Mouse (Mus musculus) midbrain, embryonic 14.5 days (tissue): Measurements from ENCODE around the gene Olfr1340. TPM values are rescaled to one million over a fixed set of nuclear protein-coding genes. Genes with fewer than 3 reads are reported as not detected.
A peak's percentile ranks its signal among the peaks of the same experiment; 100 is the strongest.

Experiments used
- ATAC-seq: fragments of 200-750 bp; cut with Nextera tagmentation; 2 replicates; pipeline ENCODE4 v1.8.0; 2017; ENCODE audit warnings: moderate number of reproducible peaks, moderate library complexity; ENCODE audit not compliant: low FRiP score, low TSS enrichment
- DNase-seq: peaks from one replicate; pipeline ENCODE4 v3.0.0-alpha.2; 2015
- H3K27ac ChIP-seq: fragments of 300-500 bp; sonication (generic); replicated peaks from 2 replicates; pipeline ENCODE4 v1.5.1; 2014; ENCODE audit warnings: mild to moderate bottlenecking, low read depth, low read length, moderate library complexity
- H3K27me3 ChIP-seq: fragments of 300-500 bp; sonication (generic); 2 replicates; pipeline ENCODE4 v1.6.1; 2014; ENCODE audit warnings: low read length, control low read depth, mixed read lengths; ENCODE audit not compliant: control insufficient read depth, insufficient read depth
- H3K36me3 ChIP-seq: fragments of 300-500 bp; sonication (generic); 2 replicates; pipeline ENCODE4 v1.6.1; 2014; ENCODE audit warnings: low read length, control low read depth; ENCODE audit not compliant: control insufficient read depth, insufficient read depth
- H3K4me1 ChIP-seq: fragments of 300-500 bp; sonication (generic); 2 replicates; pipeline ENCODE4 v1.6.1; 2014; ENCODE audit warnings: mild to moderate bottlenecking, antibody characterized with exemption, low read length, control low read depth; ENCODE audit not compliant: control insufficient read depth, insufficient read depth
- H3K4me2 ChIP-seq: fragments of 300-500 bp; sonication (generic); 2 replicates; pipeline ENCODE4 v1.6.1; 2014; ENCODE audit warnings: mild to moderate bottlenecking, low read length, moderate library complexity
- H3K4me3 ChIP-seq: fragments of 300-500 bp; sonication (generic); replicated peaks from 2 replicates; pipeline ENCODE4 v1.5.1; 2014; ENCODE audit warnings: low read depth, low read length
- H3K9ac ChIP-seq: fragments of 300-500 bp; sonication (generic); replicated peaks from 2 replicates; pipeline ENCODE4 v1.6.1; 2014; ENCODE audit warnings: mild to moderate bottlenecking, low read length, moderate library complexity
- H3K9me3 ChIP-seq: fragments of 300-500 bp; sonication (generic); 2 replicates; pipeline ENCODE4 v1.6.1; 2016; ENCODE audit warnings: low read length, control low read depth, mixed read lengths; ENCODE audit not compliant: control insufficient read depth
- WGBS: fragments of 180-500 bp; shearing (Covaris S2); extraction: QIAGEN DNeasy Blood & Tissue Kit; methylation state at CpG from one replicate; pipeline ENCODE4 v1.1.7; 2014; 5-methylcytosine and 5-hydroxymethylcytosine counted together
- polyA plus RNA-seq: library from polyadenylated mRNA; unstranded; fragments of >200 nt; fragmentation: Nextera tagmentation; extraction: Ambion mirVana; gene quantifications from 2 replicates; pipeline ENCODE4 v1.2.1, GENCODE M21; 2014

The Olfr1340 gene
- polyA plus RNA-seq, 1 experiment from 2014 or later: not detected

GRCm38 (mm10) chr4:118739574-118739973, 19.6 kb downstream of the Olfr1340 start:
- Histone ChIP-seq H3K9ac (no peak overlapping the region), H3K4me3 (no peak overlapping the region), H3K27me3 (no peaks in the 10 kb centered on the region), H3K27ac (no peak overlapping the region), H3K4me2 (no peak overlapping the region), H3K9me3 (no peaks in the 10 kb centered on the region), H3K36me3 (no peaks in the 10 kb centered on the region), H3K4me1 (no peaks in the 10 kb centered on the region)
- DNase-seq (no peak), ATAC-seq (no peak)
- 52% methylated on average over 3 of the region's 3 CpGs for WGBS

- ATAC-seq: no peak
- H3K36me3 ChIP-seq: no peaks in the 10 kb centered on the region
- no peaks in the 10 kb centered on the region for H3K4me1 ChIP-seq
- no peaks in the 10 kb centered on the region for H3K27me3 ChIP-seq
- H3K4me3 ChIP-seq: no peak overlapping the region
- 4% methylated on average over 11 of the region's 11 CpGs for WGBS
- H3K9ac ChIP-seq: no peak overlapping the region
- no peak overlapping the region for H3K27ac ChIP-seq
- DNase-seq: peak; percentile 0
- 0 out of 2 replicates have a peak, but pooled peaks cover 1% of the 10 kb centered on the region for H3K9me3 ChIP-seq
- peak overlapping the region; percentile 19 for H3K4me2 ChIP-seq
Observed at GRCm38 (mm10) chr4:118740988-118741698, 21.2 kb downstream of the Olfr1340 start.

- H3K4me2 ChIP-seq: peak overlapping the region; percentile 19
- peak; percentile 12 for DNase-seq
- H3K9ac ChIP-seq: no peak overlapping the region
- no peak for ATAC-seq
- no peaks in the 10 kb centered on the region for H3K4me1 ChIP-seq
- H3K27me3 ChIP-seq: no peaks in the 10 kb centered on the region
- WGBS: 2% methylated on average over 16 of the region's 16 CpGs
- H3K36me3 ChIP-seq: no peaks in the 10 kb centered on the region
- H3K4me3 ChIP-seq: no peak overlapping the region
- H3K27ac ChIP-seq: no peak overlapping the region
- H3K9me3 ChIP-seq: 0 out of 2 replicates have a peak, but pooled peaks cover 5% of the 10 kb centered on the region
Observed at GRCm38 (mm10) chr4:118741881-118742280, 21.9 kb downstream of the Olfr1340 start.

- ATAC-seq (no peak), DNase-seq (no peak)
- H3K4me2 ChIP-seq: no peak within 1 kb of the TSS
- no peaks in the 10 kb centered on the region for H3K9me3 ChIP-seq
- no peak within 1 kb of the TSS for H3K27ac ChIP-seq
- no peaks in the 10 kb centered on the region for H3K27me3 ChIP-seq
- no peak within 1 kb of the TSS for H3K9ac ChIP-seq
- no peak within 1 kb of the TSS for H3K4me3 ChIP-seq
- no peaks in the 10 kb centered on the region for H3K36me3 ChIP-seq
- no peaks in the 10 kb centered on the region for H3K4me1 ChIP-seq
- 85% methylated on average over 1 of the region's 1 CpGs for WGBS
Observed at GRCm38 (mm10) chr4:118758637-118759036, 38.7 kb downstream of the Olfr1340 start, which contains the start of gene Olfr1338. TSS of gene Olfr1338 (minus strand) at chr4:118758737.

Other genes with a start within 250 kb of the Olfr1340 start
- 8.1 and 12.0 TPM in 2 replicates for gene Tie1, start 230.1 kb upstream of the Olfr1340 start, polyA plus RNA-seq
- not detected in 2 replicates for gene 2610528J11Rik, start 193.1 kb upstream of the Olfr1340 start, polyA plus RNA-seq
- not detected in 2 replicates for gene Tmem125, start 176.1 kb upstream of the Olfr1340 start, polyA plus RNA-seq
- gene Cfap57, start 99.4 kb upstream of the Olfr1340 start, polyA plus RNA-seq: 1.3 and 1.8 TPM in 2 replicates
- 106 and 117 TPM in 2 replicates for gene Ebna1bp2, start 99.3 kb upstream of the Olfr1340 start, polyA plus RNA-seq
- gene Olfr62, start 61.2 kb upstream of the Olfr1340 start, polyA plus RNA-seq: not detected in 2 replicates
- not detected in 2 replicates for gene Olfr1342, start 27.4 kb upstream of the Olfr1340 start, polyA plus RNA-seq
- not detected in 2 replicates for gene Olfr1341, start 16.6 kb upstream of the Olfr1340 start, polyA plus RNA-seq
- not detected in 2 replicates for gene Olfr1339, start 12.0 kb downstream of the Olfr1340 start, polyA plus RNA-seq
- not detected in 2 replicates for gene Olfr1338, start 38.6 kb downstream of the Olfr1340 start, polyA plus RNA-seq
- gene Olfr1337, start 62.4 kb downstream of the Olfr1340 start, polyA plus RNA-seq: not detected in 2 replicates
- not detected in 2 replicates for gene Olfr1335, start 89.8 kb downstream of the Olfr1340 start, polyA plus RNA-seq
- not detected in 2 replicates for gene Olfr1333, start 116.1 kb downstream of the Olfr1340 start, polyA plus RNA-seq
- gene Olfr1331, start 144.5 kb downstream of the Olfr1340 start, polyA plus RNA-seq: not detected in 2 replicates
- not detected in 2 replicates for gene Olfr1330, start 168.5 kb downstream of the Olfr1340 start, polyA plus RNA-seq
- gene Olfr1329, start 197.3 kb downstream of the Olfr1340 start, polyA plus RNA-seq: not detected in 2 replicates
- not detected in 2 replicates for gene Olfr1328, start 218.5 kb downstream of the Olfr1340 start, polyA plus RNA-seq
- not detected in 2 replicates for gene Lao1, start 241.4 kb downstream of the Olfr1340 start, polyA plus RNA-seq